ENCODE assay signal across 32 mouse cellular contexts in genomic region chr9:97022371-97022770, GRCm38 (mm10). TPM values are rescaled to one million over a fixed set of nuclear protein-coding genes. Genes with fewer than 3 reads are reported as not detected.
"Had no signal": no experiment of that assay in that cellular context is flagged by ENCODE, and none has a peak within 500 bp of the region (broad histone marks: within the 10 kb centered on the region; RNA-seq: fewer than 3 reads in every experiment).

No protein-coding gene starts in this region.

- H3K4me1 ChIP-seq: liver, embryonic 15.5 days; neural tube, embryonic 12.5 days had no signal

- H3K9ac ChIP-seq: limb, embryonic 12.5 days; limb, embryonic 13.5 days; limb, embryonic 15.5 days; liver, embryonic 12.5 days; liver, embryonic 13.5 days; liver, embryonic 14.5 days; liver, embryonic 15.5 days; liver, postnatal 0 days; lung, embryonic 14.5 days; lung, embryonic 15.5 days; midbrain, embryonic 12.5 days; midbrain, embryonic 13.5 days; midbrain, embryonic 15.5 days; neural tube, embryonic 12.5 days had no signal

- H3K9me3 ChIP-seq: limb, embryonic 10.5 days; limb, embryonic 12.5 days; limb, embryonic 13.5 days; limb, embryonic 15.5 days; liver, embryonic 12.5 days; liver, embryonic 13.5 days; liver, embryonic 15.5 days; lung, embryonic 15.5 days; midbrain, embryonic 13.5 days; midbrain, embryonic 15.5 days; neural tube, embryonic 12.5 days had no signal

- H3K36me3 ChIP-seq: limb, embryonic 10.5 days; limb, embryonic 12.5 days; limb, embryonic 13.5 days; limb, embryonic 15.5 days; liver, embryonic 12.5 days; liver, embryonic 13.5 days; liver, embryonic 15.5 days; lung, embryonic 15.5 days; midbrain, embryonic 12.5 days; midbrain, embryonic 13.5 days; midbrain, embryonic 15.5 days; neural tube, embryonic 12.5 days had no signal

- H3K4me3 ChIP-seq: limb, embryonic 10.5 days; limb, embryonic 12.5 days; limb, embryonic 13.5 days; limb, embryonic 15.5 days; liver, embryonic 12.5 days; liver, embryonic 13.5 days; liver, embryonic 15.5 days; lung, embryonic 15.5 days; megakaryocyte, embryonic 14.5 days; midbrain, embryonic 12.5 days; midbrain, embryonic 13.5 days; midbrain, embryonic 15.5 days; myocyte; neural tube, embryonic 12.5 days had no signal

- ATAC-seq: liver, embryonic 12.5 days; liver, postnatal 0 days; lung, postnatal 0 days; midbrain, embryonic 13.5 days; midbrain, embryonic 15.5 days; midbrain, embryonic 16.5 days had no signal

- H3K27ac ChIP-seq: limb, embryonic 10.5 days; limb, embryonic 12.5 days; limb, embryonic 15.5 days; liver, embryonic 12.5 days; liver, embryonic 13.5 days; liver, embryonic 14.5 days; liver, embryonic 15.5 days; lung, embryonic 15.5 days; macrophage; midbrain, embryonic 12.5 days; midbrain, embryonic 13.5 days; midbrain, embryonic 15.5 days; neural tube, embryonic 12.5 days had no signal

- H3K4me2 ChIP-seq: limb, embryonic 12.5 days; limb, embryonic 13.5 days; limb, embryonic 15.5 days; liver, embryonic 11.5 days; liver, embryonic 12.5 days; liver, embryonic 13.5 days; liver, embryonic 15.5 days; lung, embryonic 14.5 days; lung, embryonic 15.5 days; midbrain, embryonic 12.5 days; midbrain, embryonic 13.5 days; midbrain, embryonic 15.5 days; neural tube, embryonic 12.5 days had no signal

- H3K27me3 ChIP-seq: midbrain, embryonic 13.5 days; midbrain, embryonic 15.5 days; neural tube, embryonic 12.5 days had no signal

- DNase-seq: left cerebral cortex, postnatal 4 days; liver; liver, embryonic 13.5 days; liver, postnatal 0 days; lung, adult 18-20 months; lung, adult 2 months; lung, embryonic 14.5 days; lung, postnatal 10 days; lung, postnatal 14 days; lung, postnatal 36 days; lung, postnatal 4 days; midbrain, embryonic 14.5 days had no signal

RNA-seq across cellular contexts. Expression of gene Spsb4, which starts 3.7 kb away (rescaled TPM):
- total RNA-seq: megakaryocyte-erythroid progenitor cell, adult 5-6 weeks; monocyte, adult 5-6 weeks had no signal
